Mouse (Mus musculus) ES-Bruce4 (cell line): Measurements from ENCODE around the gene Igbp1.

Experiments
- CTCF ChIP-seq: IDR thresholded peaks from one replicate; pipeline ENCODE4 v1.8.1; 2011; ENCODE audit warnings: low read depth, low read length
- POLR2A ChIP-seq: IDR thresholded peaks from one replicate; pipeline ENCODE4 v1.8.1; 2011; ENCODE audit warnings: low read length; ENCODE audit not compliant: insufficient read depth

DNA sequence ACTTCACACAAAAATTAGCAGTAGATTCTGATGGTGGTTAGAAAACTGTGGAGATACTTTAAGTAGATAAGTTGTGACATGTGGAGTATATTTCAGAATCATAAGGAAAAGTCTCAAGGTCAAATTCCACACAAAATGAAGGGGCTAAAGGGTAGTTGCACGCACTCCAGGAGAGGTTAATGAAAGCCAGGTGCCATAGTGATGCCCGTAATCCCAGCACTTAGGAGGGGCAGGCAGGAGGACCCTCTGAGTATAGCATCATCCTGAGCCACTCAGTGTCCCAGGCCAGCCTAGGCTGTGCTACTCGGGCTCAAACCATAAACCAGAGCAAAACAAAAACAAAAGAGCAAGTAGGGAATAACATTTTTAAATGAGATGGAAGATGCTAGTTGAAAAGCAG, 15.8 kb downstream of the Igbp1 start:
- TF ChIP-seq POLR2A, result no peak
- TF ChIP-seq CTCF, result no peak
